Mouse (Mus musculus) stomach, postnatal 0 days (tissue): ENCODE measurements around the gene Tgfa. TPM values are rescaled to one million over a fixed set of nuclear protein-coding genes. Genes with fewer than 3 reads are reported as not detected.
A peak's percentile ranks its signal among the peaks of the same experiment; 100 is the strongest.

Source experiments
- ATAC-seq: fragments of 200-750 bp; cut with Nextera tagmentation; 2 replicates; pipeline ENCODE4 v1.8.0; 2017; ENCODE audit not compliant: low FRiP score, low TSS enrichment
- DNase-seq: peaks from one replicate; pipeline ENCODE4 v3.0.0-alpha.2; 2016; ENCODE audit warnings: low spot score
- H3K27ac ChIP-seq: fragments of 300-500 bp; sonication (generic); replicated peaks from 2 replicates; pipeline ENCODE4 v1.5.1; 2014; ENCODE audit warnings: mild to moderate bottlenecking, control low read depth
- H3K27me3 ChIP-seq: fragments of 300-500 bp; sonication (generic); 2 replicates; pipeline ENCODE4 v1.6.1; 2014; ENCODE audit warnings: low read length; ENCODE audit not compliant: control insufficient read depth, insufficient read depth
- H3K36me3 ChIP-seq: fragments of 300-500 bp; sonication (generic); 2 replicates; pipeline ENCODE4 v1.6.1; 2014; ENCODE audit warnings: low read length, mixed read lengths; ENCODE audit not compliant: control insufficient read depth, insufficient read depth
- H3K4me1 ChIP-seq: fragments of 300-500 bp; sonication (generic); replicated peaks from 2 replicates; pipeline ENCODE4 v1.6.1; 2014; ENCODE audit warnings: antibody characterized with exemption; ENCODE audit not compliant: control insufficient read depth, insufficient read depth
- H3K4me2 ChIP-seq: fragments of 300-500 bp; sonication (generic); replicated peaks from 2 replicates; pipeline ENCODE4 v1.6.1; 2014; ENCODE audit warnings: low read depth, mild to moderate bottlenecking, control low read depth, moderate library complexity
- H3K4me3 ChIP-seq: fragments of 300-500 bp; sonication (generic); 2 replicates; pipeline ENCODE4 v1.5.1; 2014; ENCODE audit warnings: low read depth, low read length, control low read depth
- H3K9ac ChIP-seq: fragments of 300-500 bp; sonication (generic); 2 replicates; pipeline ENCODE4 v1.6.1; 2014; ENCODE audit warnings: mild to moderate bottlenecking, low read length, control low read depth, mixed read lengths
- H3K9me3 ChIP-seq: fragments of 300-500 bp; sonication (generic); 2 replicates; pipeline ENCODE4 v1.6.1; 2016; ENCODE audit warnings: low read length; ENCODE audit not compliant: control insufficient read depth
- CTCF ChIP-seq: IDR thresholded peaks from 2 replicates; pipeline ENCODE4 v1.5.1; 2016; ENCODE audit warnings: antibody characterized with exemption, low read depth, mild to moderate bottlenecking, moderate library complexity
- EP300 ChIP-seq: optimal IDR thresholded peaks from 2 replicates; pipeline ENCODE3; 2016; ENCODE audit warnings: antibody characterized with exemption
- WGBS: fragments of 180-500 bp; shearing (Covaris S2); extraction: QIAGEN DNeasy Blood & Tissue Kit; methylation state at CpG from one replicate; pipeline ENCODE4 v1.1.7; 2014; 5-methylcytosine and 5-hydroxymethylcytosine counted together
- polyA plus RNA-seq: library from polyadenylated mRNA; unstranded; fragments of >200 nt; fragmentation: Nextera tagmentation; extraction: Ambion mirVana; gene quantifications from 2 replicates; pipeline ENCODE4 v1.2.1, GENCODE M21; 2015

Tgfa gene
- polyA plus RNA-seq, 1 experiment from 2014 or later = 9.1 TPM

DNA sequence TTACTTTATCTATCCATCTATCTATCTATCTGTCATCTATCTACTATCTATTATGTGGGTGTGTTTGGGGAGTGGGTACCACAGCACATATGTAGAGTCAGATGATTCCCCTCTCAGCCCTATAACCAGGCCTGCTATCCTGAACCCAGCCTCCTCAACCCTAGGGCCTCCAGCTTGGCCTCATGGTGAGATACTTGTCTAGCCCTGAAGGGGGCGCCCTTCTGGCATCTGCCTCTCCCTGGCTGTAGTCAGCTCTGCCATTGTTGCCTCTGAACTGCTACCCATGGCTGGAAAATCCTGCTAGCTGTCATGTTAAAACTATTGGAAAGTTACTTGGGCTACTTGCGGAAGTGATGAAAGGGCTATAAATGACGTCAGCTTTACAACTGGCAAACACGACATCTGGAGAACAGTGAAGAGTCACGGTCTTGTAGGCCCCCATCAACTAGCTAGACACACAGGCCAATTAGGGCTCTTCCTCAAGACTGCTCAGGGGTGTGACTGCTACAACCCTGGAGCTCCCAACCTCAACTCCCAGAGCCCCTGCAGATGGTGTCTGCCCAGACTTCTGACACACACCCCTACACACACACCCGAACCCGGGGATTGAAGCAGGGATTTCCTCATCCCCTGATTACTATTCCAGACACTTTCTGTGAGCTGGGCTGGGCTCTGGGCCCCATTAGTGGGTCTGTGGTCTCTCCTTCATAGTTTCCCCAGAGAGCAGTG is 65.5 kb downstream of the Tgfa start:
- 52% methylated on average over 7 of the region's 7 CpGs for WGBS
- no peak for ATAC-seq
- H3K9ac ChIP-seq = no peak overlapping the region
- TF ChIP-seq CTCF (peak; percentile 47), EP300 (no peak)
- no peaks in the 10 kb centered on the region for H3K9me3 ChIP-seq
- no peak overlapping the region for H3K4me2 ChIP-seq
- no peak overlapping the region for H3K4me3 ChIP-seq
- H3K27me3 ChIP-seq = no peaks in the 10 kb centered on the region
- no peaks in the 10 kb centered on the region for H3K4me1 ChIP-seq
- no peak overlapping the region for H3K27ac ChIP-seq
- no peaks in the 10 kb centered on the region for H3K36me3 ChIP-seq
- DNase-seq = no peak

DNA sequence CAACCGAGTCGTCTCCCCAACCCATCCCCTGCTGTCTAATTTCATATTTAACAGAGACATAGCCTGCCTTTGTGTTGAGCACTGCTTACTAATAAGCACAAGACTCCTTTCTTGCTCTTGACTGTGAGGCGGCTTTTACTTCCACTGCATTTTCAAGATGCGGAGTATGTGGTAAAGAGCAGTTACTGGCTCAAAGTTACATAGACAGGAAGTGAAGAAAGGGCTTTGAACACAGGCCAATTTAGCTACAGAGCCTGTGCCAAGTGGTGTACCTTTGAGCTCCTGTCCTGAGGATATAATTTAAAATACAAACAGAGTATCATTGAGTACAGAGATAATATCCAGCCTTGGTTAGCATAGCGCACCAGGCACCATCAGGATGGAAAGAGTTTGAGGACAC is 71.8 kb downstream of the Tgfa start:
- TF ChIP-seq CTCF (no peak), EP300 (no peak)
- 76% methylated on average over 5 of the region's 5 CpGs for WGBS
- Histone ChIP-seq H3K9ac (no peak overlapping the region), H3K36me3 (no peaks in the 10 kb centered on the region), H3K27ac (no peak overlapping the region), H3K4me1 (no peaks in the 10 kb centered on the region), H3K4me3 (no peak overlapping the region), H3K27me3 (no peaks in the 10 kb centered on the region), H3K9me3 (no peaks in the 10 kb centered on the region), H3K4me2 (no peak overlapping the region)
- no peak for DNase-seq
- no peak for ATAC-seq

DNA sequence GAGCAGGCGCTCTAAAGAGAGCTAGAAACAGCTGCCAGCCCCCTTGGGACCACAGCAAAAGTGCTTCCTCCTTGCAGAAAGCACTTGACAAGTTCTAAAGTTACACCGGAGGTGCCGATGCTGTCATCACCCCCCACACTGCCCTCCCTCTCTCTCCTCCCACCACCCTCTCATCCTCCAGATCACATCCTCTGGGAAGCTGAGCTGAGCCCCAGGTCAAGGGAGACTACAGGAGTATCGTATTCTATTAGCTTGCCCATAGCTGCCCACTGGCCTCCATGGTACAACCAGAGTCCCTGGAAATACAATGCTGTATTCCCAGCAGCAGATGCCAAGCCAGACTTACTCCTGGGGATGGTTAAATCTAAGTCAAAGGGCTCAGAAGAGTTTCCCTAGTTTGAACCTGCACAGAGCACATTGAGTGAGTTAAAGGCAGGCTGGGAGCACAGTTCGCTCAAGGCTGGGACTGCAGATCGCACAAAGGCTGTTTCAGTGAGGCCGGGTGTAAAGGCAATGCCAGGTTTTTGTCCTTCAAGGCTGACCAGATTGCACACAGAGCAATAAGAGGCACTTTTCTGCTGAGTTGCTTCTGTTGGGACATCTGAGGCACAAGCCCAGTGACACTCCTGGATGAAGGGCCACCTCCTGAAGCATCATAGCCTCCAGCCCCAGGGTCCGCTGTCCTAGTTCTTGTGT is 75.5 kb downstream of the Tgfa start:
- Histone ChIP-seq H3K4me3 (no peak overlapping the region), H3K27ac (no peak overlapping the region), H3K36me3 (no peaks in the 10 kb centered on the region), H3K27me3 (no peaks in the 10 kb centered on the region), H3K9ac (no peak overlapping the region), H3K9me3 (no peaks in the 10 kb centered on the region), H3K4me2 (no peak overlapping the region), H3K4me1 (no peaks in the 10 kb centered on the region)
- TF ChIP-seq CTCF (no peak), EP300 (no peak)
- DNase-seq = no peak
- WGBS = 70% methylated on average over 8 of the region's 8 CpGs
- ATAC-seq = no peak

DNA sequence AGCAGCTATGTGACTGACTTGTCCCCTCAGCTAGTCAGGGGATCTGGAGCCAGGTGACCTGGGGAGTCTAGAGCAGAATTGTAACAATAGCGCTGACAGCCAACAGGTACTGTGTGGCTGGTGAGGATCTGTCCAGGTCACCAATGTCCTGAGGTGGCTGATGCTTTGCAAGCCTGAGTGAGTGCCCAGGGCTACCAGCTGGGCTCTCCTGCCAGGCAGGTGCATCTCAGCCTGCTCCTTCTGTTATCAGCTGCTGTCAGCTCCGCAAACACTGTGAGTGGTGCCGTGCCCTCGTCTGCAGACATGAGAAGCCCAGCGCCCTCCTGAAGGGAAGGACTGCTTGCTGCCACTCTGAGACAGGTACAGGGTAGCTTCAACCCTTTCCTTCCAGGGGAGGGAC is 76.1 kb downstream of the Tgfa start:
- no peak overlapping the region for H3K4me2 ChIP-seq
- ATAC-seq (0 out of 2 replicates have a peak, but pooled peaks have one; percentile 21), DNase-seq (no peak)
- no peaks in the 10 kb centered on the region for H3K4me1 ChIP-seq
- TF ChIP-seq CTCF = no peak
- TF ChIP-seq EP300 = no peak
- H3K9ac ChIP-seq = no peak overlapping the region
- no peak overlapping the region for H3K27ac ChIP-seq
- H3K36me3 ChIP-seq = no peaks in the 10 kb centered on the region
- H3K4me3 ChIP-seq = no peak overlapping the region
- no peaks in the 10 kb centered on the region for H3K9me3 ChIP-seq
- 78% methylated on average over 5 of the region's 5 CpGs for WGBS
- no peaks in the 10 kb centered on the region for H3K27me3 ChIP-seq

DNA sequence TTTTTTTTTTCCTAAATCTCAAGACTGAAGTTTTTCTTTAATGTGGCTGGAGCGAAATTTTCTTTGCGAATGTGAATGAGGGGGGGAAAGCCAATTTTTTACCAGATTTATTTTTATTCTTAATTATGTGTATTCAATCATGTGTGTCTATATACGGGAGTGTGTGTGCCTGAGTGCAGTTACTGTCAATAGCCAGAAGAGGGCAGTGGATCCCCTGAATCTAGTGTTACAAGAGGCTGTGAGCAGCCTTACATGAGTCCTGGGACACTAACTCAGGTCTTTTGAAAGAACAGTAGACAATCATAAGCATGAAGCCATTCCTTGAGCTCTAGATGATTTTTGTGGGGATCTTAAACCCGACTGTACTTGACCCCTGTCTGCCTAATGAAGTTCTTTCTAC is 80.7 kb downstream of the Tgfa start:
- Histone ChIP-seq H3K4me3 (no peak overlapping the region), H3K27ac (no peak overlapping the region), H3K36me3 (no peaks in the 10 kb centered on the region), H3K9ac (no peak overlapping the region), H3K27me3 (no peaks in the 10 kb centered on the region), H3K9me3 (no peaks in the 10 kb centered on the region), H3K4me1 (no peaks in the 10 kb centered on the region), H3K4me2 (no peak overlapping the region)
- TF ChIP-seq EP300 = no peak
- TF ChIP-seq CTCF = peak; percentile 39
- WGBS = 96% methylated on average over 4 of the region's 4 CpGs
- no peak for ATAC-seq
- no peak for DNase-seq

DNA sequence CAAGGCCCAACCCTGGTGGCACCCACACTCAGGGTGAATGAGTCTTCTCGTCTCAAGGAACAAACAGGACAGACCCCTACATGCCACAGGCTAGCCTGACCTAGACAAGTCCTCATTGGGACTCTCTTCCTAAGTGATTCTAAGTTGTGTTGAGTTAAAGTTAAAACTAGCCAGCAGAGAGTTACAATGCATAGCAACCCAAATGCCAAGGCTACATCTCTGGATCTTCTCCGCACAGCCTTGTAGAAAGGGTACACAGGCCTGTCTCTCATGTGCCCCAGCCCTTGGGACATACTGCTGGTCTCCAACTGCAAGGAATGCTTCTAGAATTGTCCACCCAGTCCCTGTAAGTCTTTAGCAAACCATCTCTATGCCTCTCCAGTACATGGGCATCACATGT is 81.8 kb downstream of the Tgfa start:
- H3K27ac ChIP-seq = no peak overlapping the region
- no peak for DNase-seq
- no peaks in the 10 kb centered on the region for H3K27me3 ChIP-seq
- no peak for TF ChIP-seq EP300
- no peak for TF ChIP-seq CTCF
- no peaks in the 10 kb centered on the region for H3K4me1 ChIP-seq
- no peak overlapping the region for H3K4me2 ChIP-seq
- no peak overlapping the region for H3K9ac ChIP-seq
- H3K9me3 ChIP-seq = no peaks in the 10 kb centered on the region
- ATAC-seq = no peak
- 95% methylated on average over 2 of the region's 2 CpGs for WGBS
- no peaks in the 10 kb centered on the region for H3K36me3 ChIP-seq
- no peak overlapping the region for H3K4me3 ChIP-seq
